Mouse (Mus musculus) heart, embryonic 11.5 days (tissue): ENCODE measurements around the gene Pde4dip. TPM values are rescaled to one million over a fixed set of nuclear protein-coding genes. Genes with fewer than 3 reads are reported as not detected.

Experiments
- ATAC-seq: fragments of 200-750 bp; cut with Nextera tagmentation; replicated peaks from 2 replicates; pipeline ENCODE4 v1.8.0; 2017; ENCODE audit warnings: moderate library complexity; ENCODE audit not compliant: insufficient number of reproducible peaks, low FRiP score, low TSS enrichment
- H3K27ac ChIP-seq: fragments of 300-500 bp; sonication (generic); 2 replicates; pipeline ENCODE4 v1.5.1; 2014; ENCODE audit warnings: mild to moderate bottlenecking, low read depth, low read length
- H3K27me3 ChIP-seq: fragments of 300-500 bp; sonication (generic); 2 replicates; pipeline ENCODE4 v1.6.1; 2014; ENCODE audit warnings: mild to moderate bottlenecking, low read length, mixed read lengths; ENCODE audit not compliant: control insufficient read depth, insufficient read depth
- H3K36me3 ChIP-seq: fragments of 300-500 bp; sonication (generic); 2 replicates; pipeline ENCODE4 v1.6.1; 2014; ENCODE audit warnings: mild to moderate bottlenecking, low read length, moderate library complexity, mixed read lengths; ENCODE audit not compliant: control insufficient read depth, insufficient read depth
- H3K4me1 ChIP-seq: fragments of 300-500 bp; sonication (generic); 2 replicates; pipeline ENCODE4 v1.6.1; 2014; ENCODE audit warnings: low read length; ENCODE audit not compliant: control insufficient read depth, insufficient read depth
- H3K4me2 ChIP-seq: fragments of 300-500 bp; sonication (generic); 2 replicates; pipeline ENCODE4 v1.6.1; 2014; ENCODE audit warnings: mild to moderate bottlenecking, moderate library complexity
- H3K4me3 ChIP-seq: fragments of 300-500 bp; sonication (generic); 2 replicates; pipeline ENCODE4 v1.5.1; 2014; ENCODE audit warnings: low read depth, low read length
- H3K9ac ChIP-seq: fragments of 300-500 bp; sonication (generic); 2 replicates; pipeline ENCODE4 v1.6.1; 2014; ENCODE audit warnings: mild to moderate bottlenecking, low read depth, low read length, moderate library complexity
- H3K9me3 ChIP-seq: fragments of 300-500 bp; sonication (generic); replicated peaks from 2 replicates; pipeline ENCODE4 v1.6.1; 2016; ENCODE audit warnings: low read length; ENCODE audit not compliant: control insufficient read depth
- WGBS: fragments of 180-500 bp; shearing (Covaris S2); extraction: QIAGEN DNeasy Blood & Tissue Kit; methylation state at CpG from one replicate; pipeline ENCODE4 v1.1.7; 2014; ENCODE audit not compliant: insufficient replicate concordance; 5-methylcytosine and 5-hydroxymethylcytosine counted together
- polyA plus RNA-seq: library from polyadenylated mRNA; unstranded; fragments of >200 nt; fragmentation: Nextera tagmentation; extraction: Ambion mirVana; gene quantifications from 2 replicates; pipeline ENCODE4 v1.2.1, GENCODE M21; 2014

Gene Pde4dip
- polyA plus RNA-seq, 1 experiment from 2014 or later: 69.8 TPM

DNA sequence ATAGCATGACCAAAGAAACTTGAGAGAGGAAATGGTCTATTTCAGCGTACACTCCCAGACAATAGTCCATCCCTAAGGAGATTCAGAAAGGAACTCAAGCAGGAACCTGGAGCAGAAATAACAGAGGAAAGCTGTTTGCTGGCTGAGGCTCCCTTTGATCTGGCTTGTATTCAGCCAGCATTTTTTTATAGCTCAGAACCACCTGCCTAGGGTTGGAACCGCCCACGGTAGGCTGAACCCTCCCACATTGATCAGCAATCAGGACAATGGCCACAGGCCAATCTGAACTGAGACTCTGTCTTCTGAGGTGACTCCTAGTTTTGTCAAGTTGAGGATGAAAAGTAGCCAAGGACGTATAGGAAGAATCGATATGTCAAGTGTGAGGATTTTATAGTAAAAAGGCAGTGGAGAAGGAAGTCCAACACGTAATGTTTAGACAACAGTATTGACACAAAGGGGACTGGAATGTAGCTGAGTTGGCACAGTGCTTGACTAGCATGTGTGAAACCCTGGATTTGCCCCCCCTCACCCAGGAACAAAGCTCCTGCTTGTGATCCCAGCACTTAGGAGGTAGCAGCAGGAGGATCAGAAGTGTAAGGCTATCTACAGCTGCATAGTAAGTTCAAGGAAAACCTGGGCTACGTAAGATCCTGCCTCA, 44.2 kb downstream of the Pde4dip start:
- Histone ChIP-seq H3K4me3 (no peak overlapping the region), H3K27ac (no peak overlapping the region), H3K9ac (no peak overlapping the region), H3K36me3 (no peaks in the 10 kb centered on the region), H3K27me3 (no peaks in the 10 kb centered on the region), H3K4me2 (no peak overlapping the region), H3K9me3 (no peaks in the 10 kb centered on the region), H3K4me1 (no peaks in the 10 kb centered on the region)
- ATAC-seq: no peak
- WGBS: 84% methylated on average over 7 of the region's 7 CpGs

DNA sequence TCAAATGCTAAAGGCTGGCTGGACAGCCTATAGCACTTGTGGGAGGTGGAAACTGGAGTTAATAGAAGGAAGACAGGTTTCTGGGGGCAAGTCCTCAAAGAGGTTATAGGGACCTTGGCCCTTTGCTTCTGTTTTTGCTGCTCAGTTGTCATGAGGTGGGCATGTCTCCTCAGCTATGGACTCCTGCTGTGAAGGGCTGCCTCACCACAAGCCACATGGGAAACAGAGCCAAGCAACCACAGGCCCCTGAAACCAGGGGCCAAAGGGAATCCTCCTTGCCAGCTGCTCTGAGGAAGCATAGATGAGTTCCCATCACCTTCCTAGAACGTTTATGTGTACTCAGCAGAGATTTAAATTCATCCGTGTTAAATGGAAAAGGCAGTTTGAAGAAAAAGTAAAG, 45.9 kb downstream of the Pde4dip start:
- H3K27ac ChIP-seq: no peak overlapping the region
- H3K27me3 ChIP-seq: no peaks in the 10 kb centered on the region
- 73% methylated on average over 2 of the region's 2 CpGs for WGBS
- H3K9me3 ChIP-seq: no peaks in the 10 kb centered on the region
- no peak for ATAC-seq
- H3K9ac ChIP-seq: no peak overlapping the region
- H3K4me3 ChIP-seq: no peak overlapping the region
- H3K4me2 ChIP-seq: no peak overlapping the region
- H3K36me3 ChIP-seq: no peaks in the 10 kb centered on the region
- H3K4me1 ChIP-seq: no peaks in the 10 kb centered on the region

DNA sequence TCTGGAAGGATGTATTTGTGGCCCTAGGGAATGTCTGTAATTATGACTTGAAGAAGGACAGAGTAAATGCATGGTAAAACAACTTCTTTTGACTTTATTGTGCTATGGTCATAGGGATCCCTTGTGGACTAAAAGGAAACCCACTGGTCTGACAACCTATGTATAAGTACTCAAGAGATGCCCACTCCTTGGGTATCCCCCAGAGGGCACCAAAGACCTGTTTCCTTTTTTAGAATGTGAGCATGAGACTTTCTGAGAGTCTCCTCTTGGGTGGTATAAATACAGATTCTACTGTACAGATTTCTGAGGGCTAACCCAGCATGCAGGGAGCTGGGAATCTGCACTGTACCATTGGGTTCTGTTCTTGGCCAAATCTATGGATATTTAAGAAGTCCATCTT, 48.1 kb downstream of the Pde4dip start:
- no peaks in the 10 kb centered on the region for H3K4me1 ChIP-seq
- H3K4me3 ChIP-seq: no peak overlapping the region
- no peak overlapping the region for H3K9ac ChIP-seq
- H3K27ac ChIP-seq: no peak overlapping the region
- no peak overlapping the region for H3K4me2 ChIP-seq
- H3K27me3 ChIP-seq: no peaks in the 10 kb centered on the region
- ATAC-seq: no peak
- H3K9me3 ChIP-seq: no peaks in the 10 kb centered on the region
- H3K36me3 ChIP-seq: no peaks in the 10 kb centered on the region

DNA sequence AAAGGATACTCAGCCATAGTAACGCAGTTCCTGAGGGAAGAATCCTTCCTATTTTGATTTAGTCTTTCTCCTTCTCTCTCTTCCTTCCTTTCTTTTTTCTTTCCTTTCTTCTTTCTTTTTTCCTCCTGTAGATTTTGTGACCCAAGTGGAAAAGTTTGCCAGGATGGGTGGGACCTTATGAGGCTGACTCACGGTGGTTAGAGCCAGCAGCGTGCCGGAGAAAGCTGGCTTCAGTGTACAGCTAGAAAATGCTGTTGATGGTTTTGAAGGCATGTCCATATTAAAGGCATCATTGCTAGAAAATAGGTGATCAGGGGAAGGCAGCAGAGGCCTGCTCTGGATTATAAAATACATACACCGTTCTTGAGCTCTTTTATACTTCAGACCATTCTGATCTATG, 52.6 kb downstream of the Pde4dip start:
- no peaks in the 10 kb centered on the region for H3K27me3 ChIP-seq
- 92% methylated on average over 5 of the region's 5 CpGs for WGBS
- no peak overlapping the region for H3K27ac ChIP-seq
- H3K4me2 ChIP-seq: no peak overlapping the region
- H3K9me3 ChIP-seq: no peaks in the 10 kb centered on the region
- no peak overlapping the region for H3K4me3 ChIP-seq
- no peak overlapping the region for H3K9ac ChIP-seq
- H3K36me3 ChIP-seq: no peaks in the 10 kb centered on the region
- H3K4me1 ChIP-seq: 0 out of 2 replicates have a peak, but pooled peaks cover 7% of the 10 kb centered on the region
- ATAC-seq: no peak

DNA sequence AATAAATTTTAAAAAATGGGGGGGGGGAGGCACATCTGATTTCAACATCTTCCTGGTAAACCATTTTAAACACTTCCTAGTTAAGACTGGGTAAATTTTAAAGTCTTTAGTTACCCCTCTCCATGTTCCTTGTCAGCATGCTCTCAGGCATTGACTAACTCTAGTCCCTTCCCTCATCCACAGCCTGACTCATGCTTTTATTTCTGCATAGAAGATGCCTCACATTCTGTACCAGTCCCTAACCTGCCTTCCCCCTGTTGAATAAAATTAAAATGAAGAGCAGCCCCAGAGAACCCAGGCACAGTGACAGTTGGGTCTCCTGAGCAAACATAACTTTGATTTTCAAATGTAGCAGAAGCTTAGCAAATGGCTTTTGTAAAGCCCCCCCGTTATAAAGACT, 53.9 kb downstream of the Pde4dip start:
- Histone ChIP-seq H3K4me1 (peaks cover 7% of the 10 kb centered on the region; the same call in 1 of the 2 replicates), H3K36me3 (no peaks in the 10 kb centered on the region), H3K9ac (no peak overlapping the region), H3K27ac (no peak overlapping the region), H3K9me3 (no peaks in the 10 kb centered on the region), H3K4me2 (no peak overlapping the region), H3K27me3 (no peaks in the 10 kb centered on the region), H3K4me3 (no peak overlapping the region)
- 48% methylated on average over 1 of the region's 1 CpGs for WGBS
- ATAC-seq: no peak

DNA sequence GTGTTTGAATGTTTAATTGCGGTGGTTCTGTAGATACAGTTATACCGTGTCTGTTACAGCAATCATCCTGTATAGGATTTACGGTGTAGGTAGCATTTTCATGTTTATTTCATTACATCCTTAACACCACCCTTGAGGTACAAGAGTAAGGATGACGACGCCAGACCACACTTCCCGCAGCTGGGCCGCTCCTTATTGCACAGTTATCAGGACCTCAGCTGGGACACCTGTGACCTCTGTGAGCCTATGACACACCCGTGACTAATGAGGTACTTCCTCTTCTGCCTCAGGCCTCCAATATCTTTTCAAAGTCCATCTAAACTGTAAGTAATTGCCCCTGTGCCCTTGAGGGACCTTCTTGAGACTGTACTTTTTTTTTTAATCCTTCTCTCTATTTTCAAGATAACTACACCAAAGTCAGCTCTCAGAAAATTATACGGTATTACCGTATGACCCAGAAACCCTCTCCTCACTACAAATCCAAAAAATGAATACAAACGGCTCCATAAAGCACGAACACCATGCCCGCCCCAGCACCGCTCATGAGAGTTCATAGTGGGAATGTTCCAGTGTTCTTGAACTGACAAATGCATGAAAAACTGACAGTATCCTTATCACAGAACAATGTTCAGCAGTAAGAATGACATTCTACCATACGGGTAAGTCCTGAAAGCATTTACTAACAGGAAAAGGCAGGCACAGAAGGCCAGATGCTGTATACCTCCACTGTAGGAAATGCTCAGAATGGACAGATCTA, 56.8 kb downstream of the Pde4dip start:
- Histone ChIP-seq H3K4me1 (peaks cover 14% of the 10 kb centered on the region; the same call in 1 of the 2 replicates), H3K27ac (no peak overlapping the region), H3K36me3 (no peaks in the 10 kb centered on the region), H3K27me3 (no peaks in the 10 kb centered on the region), H3K4me3 (no peak overlapping the region), H3K9me3 (no peaks in the 10 kb centered on the region), H3K4me2 (no peak overlapping the region), H3K9ac (no peak overlapping the region)
- 70% methylated on average over 15 of the region's 15 CpGs for WGBS
- no peak for ATAC-seq

DNA sequence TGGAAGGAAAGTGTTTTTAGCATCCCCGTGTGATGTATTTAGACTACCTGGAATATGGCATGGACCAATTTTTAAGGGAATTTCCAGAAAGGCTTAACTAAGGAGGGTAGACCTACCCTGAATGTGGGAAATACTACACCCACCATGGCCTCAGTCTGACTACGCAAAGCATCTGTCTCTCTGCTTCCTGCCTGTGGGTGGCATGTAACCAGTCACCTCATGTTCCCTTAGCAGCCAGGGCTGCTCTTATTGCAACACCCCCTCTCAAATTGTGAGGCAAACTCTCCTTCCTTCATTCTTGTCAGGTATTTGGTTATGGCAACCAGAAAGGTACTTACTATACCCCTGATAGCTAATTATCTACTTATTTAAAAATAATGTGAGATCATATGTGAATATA, 57.9 kb downstream of the Pde4dip start:
- Histone ChIP-seq H3K27me3 (no peaks in the 10 kb centered on the region), H3K4me3 (no peak overlapping the region), H3K9ac (no peak overlapping the region), H3K4me2 (no peak overlapping the region), H3K27ac (no peak overlapping the region), H3K9me3 (no peaks in the 10 kb centered on the region), H3K4me1 (peaks cover 14% of the 10 kb centered on the region; the same call in 1 of the 2 replicates), H3K36me3 (no peaks in the 10 kb centered on the region)
- ATAC-seq: no peak
- 74% methylated on average over 2 of the region's 2 CpGs for WGBS

DNA sequence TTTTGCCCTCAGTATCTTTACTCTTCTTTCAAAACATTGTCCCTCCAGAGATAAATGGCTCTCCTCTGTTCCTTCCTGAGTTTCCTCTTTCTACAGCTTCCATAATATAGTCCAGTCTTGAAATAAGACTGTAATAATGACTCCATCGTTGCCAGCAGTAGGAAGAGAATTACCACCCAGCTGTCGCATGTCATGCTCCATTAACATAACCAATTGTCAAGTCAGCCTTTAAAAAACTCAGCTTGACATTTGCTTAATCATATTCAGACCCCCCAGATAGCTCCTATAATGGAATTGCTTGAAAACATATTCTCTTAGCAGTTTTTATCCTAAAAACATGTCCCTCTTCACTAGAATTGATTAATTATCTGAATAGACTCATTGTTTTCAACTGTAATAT, 58.4 kb downstream of the Pde4dip start:
- no peaks in the 10 kb centered on the region for H3K36me3 ChIP-seq
- no peak overlapping the region for H3K9ac ChIP-seq
- 64% methylated on average over 2 of the region's 2 CpGs for WGBS
- ATAC-seq: no peak
- no peak overlapping the region for H3K4me3 ChIP-seq
- no peak overlapping the region for H3K27ac ChIP-seq
- H3K4me1 ChIP-seq: peaks cover 16% of the 10 kb centered on the region
- H3K4me2 ChIP-seq: no peak overlapping the region
- H3K9me3 ChIP-seq: no peaks in the 10 kb centered on the region
- H3K27me3 ChIP-seq: no peaks in the 10 kb centered on the region

DNA sequence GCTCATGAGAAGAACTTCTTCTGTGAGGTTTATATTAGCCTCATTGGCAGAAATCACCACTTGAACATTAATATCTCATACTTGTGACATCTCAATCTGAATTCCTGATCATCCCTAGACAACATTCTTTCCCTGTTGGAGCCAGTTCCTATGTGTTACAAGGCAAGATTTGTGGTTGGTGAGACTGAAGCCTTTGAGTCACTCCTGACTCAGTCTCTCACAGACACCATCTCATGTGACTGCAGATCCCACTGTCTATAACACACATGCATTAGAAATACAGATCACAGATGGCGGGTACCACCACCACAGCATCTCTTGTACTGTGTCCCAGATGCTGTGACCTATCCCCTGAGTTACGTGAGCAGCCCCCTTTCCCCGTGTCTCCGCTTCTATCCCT, 60.2 kb downstream of the Pde4dip start:
- no peak for ATAC-seq
- Histone ChIP-seq H3K4me3 (no peak overlapping the region), H3K27me3 (no peaks in the 10 kb centered on the region), H3K36me3 (no peaks in the 10 kb centered on the region), H3K9ac (no peak overlapping the region), H3K4me1 (peaks cover 13% of the 10 kb centered on the region), H3K4me2 (no peak overlapping the region), H3K27ac (peak overlapping the region; percentile 35; the same call in 1 of the 2 replicates), H3K9me3 (no peaks in the 10 kb centered on the region)
- WGBS: 87% methylated on average over 4 of the region's 4 CpGs
